Mouse (Mus musculus) thymus, adult 2 months (tissue): ENCODE data around the gene Treml4. TPM values are rescaled to one million over a fixed set of nuclear protein-coding genes. Genes with fewer than 3 reads are reported as not detected.
"Not testable (repeated sequence)": the region's sequence is repeated elsewhere in the genome, so short reads cannot be mapped to it uniquely, and the experiment has no call there.

Source experiments
- DNase-seq: peaks from one replicate; pipeline ENCODE4 v3.0.0; 2021
- H3K27ac ChIP-seq: fragments of 200-500 bp; 2 replicates; pipeline ENCODE4 v1.5.1; 2012; ENCODE audit warnings: low read length, control low read depth; ENCODE audit not compliant: control insufficient read depth, insufficient read depth
- H3K27me3 ChIP-seq: fragments of 200-500 bp; 2 replicates; pipeline ENCODE4 v1.6.1; 2012; ENCODE audit warnings: mild to moderate bottlenecking, low read length, moderate library complexity, mixed read lengths; ENCODE audit not compliant: control insufficient read depth, insufficient read depth
- H3K36me3 ChIP-seq: fragments of 200-500 bp; 2 replicates; pipeline ENCODE4 v1.6.1; 2012; ENCODE audit warnings: mild to moderate bottlenecking, low read length, moderate library complexity; ENCODE audit not compliant: control insufficient read depth, insufficient read depth
- H3K4me1 ChIP-seq: fragments of 200-500 bp; replicated peaks from 2 replicates; pipeline ENCODE4 v1.6.1; 2012; ENCODE audit warnings: low read length; ENCODE audit not compliant: control insufficient read depth, insufficient read depth
- H3K4me3 ChIP-seq: fragments of 200-500 bp; 2 replicates; pipeline ENCODE4 v1.5.1; 2012; ENCODE audit warnings: mild to moderate bottlenecking, low read length, control low read depth, moderate library complexity; ENCODE audit not compliant: control insufficient read depth, insufficient read depth
- CTCF ChIP-seq: fragments of 200-500 bp; IDR thresholded peaks from 2 replicates; pipeline ENCODE4 v1.5.1; 2012; ENCODE audit warnings: mild to moderate bottlenecking, control low read depth, low read length, moderate library complexity, borderline replicate concordance; ENCODE audit not compliant: control insufficient read depth, poor library complexity, insufficient read depth; ENCODE audit errors: extremely low read depth
- POLR2A ChIP-seq: fragments of 200-500 bp; IDR thresholded peaks from 2 replicates; pipeline ENCODE4 v1.6.1; 2012; ENCODE audit warnings: mild to moderate bottlenecking, low read length, control low read depth, moderate library complexity; ENCODE audit not compliant: control insufficient read depth, poor library complexity, insufficient read depth; ENCODE audit errors: extremely low read depth
- WGBS: fragments of 180-500 bp; shearing (Covaris S2); methylation state at CpG from one replicate; pipeline ENCODE4 v1.1.7; 2018; 5-methylcytosine and 5-hydroxymethylcytosine counted together
- polyA plus RNA-seq: library from polyadenylated mRNA; depleted of rRNA; stranded (reverse); fragments of >200 nt; gene quantifications from 2 replicates; pipeline ENCODE4 v1.2.3, GENCODE M21; 2012

Treml4 gene
- polyA plus RNA-seq, 1 experiment = 4.7 TPM

GRCm38 (mm10) chr17:48300199-48300598 lies 36.1 kb downstream of the Treml4 start:
- H3K4me1 ChIP-seq = peaks cover 48% of the 10 kb centered on the region
- peaks cover 7% of the 10 kb centered on the region; the same call in 1 of the 2 replicates for H3K36me3 ChIP-seq
- TF ChIP-seq CTCF = peak; percentile 54; the same call in 1 of the 2 replicates
- TF ChIP-seq POLR2A = peak; percentile 65; the same call in 1 of the 2 replicates
- H3K27ac ChIP-seq = peak overlapping the region; percentile 94
- H3K4me3 ChIP-seq = peak overlapping the region; percentile 95
- 3% methylated on average over 7 of the region's 7 CpGs for WGBS
- no peaks in the 10 kb centered on the region for H3K27me3 ChIP-seq
- peak; percentile 79 for DNase-seq

GRCm38 (mm10) chr17:48300861-48301260 lies 36.8 kb downstream of the Treml4 start:
- Histone ChIP-seq H3K27ac (peak overlapping the region; percentile 94), H3K4me3 (peak overlapping the region; percentile 95), H3K36me3 (peaks cover 7% of the 10 kb centered on the region; the same call in 1 of the 2 replicates), H3K27me3 (no peaks in the 10 kb centered on the region), H3K4me1 (peaks cover 48% of the 10 kb centered on the region)
- WGBS = 4% methylated on average over 9 of the region's 9 CpGs
- DNase-seq = peak; percentile 74
- TF ChIP-seq CTCF (no peak), POLR2A (no peak)

- H3K36me3 ChIP-seq = peaks cover 7% of the 10 kb centered on the region; the same call in 1 of the 2 replicates
- no peaks in the 10 kb centered on the region for H3K27me3 ChIP-seq
- DNase-seq = no peak
- peaks cover 43% of the 10 kb centered on the region for H3K4me1 ChIP-seq
- WGBS = 61% methylated on average over 5 of the region's 5 CpGs
- H3K4me3 ChIP-seq = no peak overlapping the region
- TF ChIP-seq CTCF = no peak
- no peak for TF ChIP-seq POLR2A
- no peak overlapping the region for H3K27ac ChIP-seq
Measured at GRCm38 (mm10) chr17:48301792-48302191, 37.7 kb downstream of the Treml4 start.

GRCm38 (mm10) chr17:48312124-48312523 lies 48.0 kb downstream of the Treml4 start:
- WGBS = 78% methylated on average over 2 of the region's 2 CpGs
- Histone ChIP-seq H3K4me3 (no peak overlapping the region), H3K27me3 (no peaks in the 10 kb centered on the region), H3K36me3 (peaks cover 27% of the 10 kb centered on the region), H3K4me1 (peaks cover 8% of the 10 kb centered on the region; the same call in 1 of the 2 replicates), H3K27ac (no peak overlapping the region)
- no peak for DNase-seq
- TF ChIP-seq CTCF = no peak
- no peak for TF ChIP-seq POLR2A

- not testable (repeated sequence) for H3K27ac ChIP-seq, H3K36me3 ChIP-seq, H3K27me3 ChIP-seq, DNase-seq, H3K4me3 ChIP-seq
- 31% methylated on average over 3 of the region's 3 CpGs for WGBS
- peaks cover 10% of the 10 kb centered on the region for H3K4me1 ChIP-seq
Measured at GRCm38 (mm10) chr17:48315905-48316579, 51.9 kb downstream of the Treml4 start, which contains the start of gene B430306N03Rik. B430306N03Rik (plus strand) TSS chr17:48316141.

- no peak overlapping the region for H3K27ac ChIP-seq
- WGBS = 80% methylated on average over 1 of the region's 1 CpGs
- peaks cover 10% of the 10 kb centered on the region for H3K4me1 ChIP-seq
Measured at GRCm38 (mm10) chr17:48318686-48319085, 54.6 kb downstream of the Treml4 start.

More at GRCm38 (mm10) chr17:48318686-48319085, 54.6 kb downstream of the Treml4 start:
- no peak for DNase-seq
- H3K36me3 ChIP-seq = no peaks in the 10 kb centered on the region
- no peak overlapping the region for H3K4me3 ChIP-seq
- H3K27me3 ChIP-seq = no peaks in the 10 kb centered on the region
- TF ChIP-seq POLR2A (no peak), CTCF (no peak)
